Mouse (Mus musculus) megakaryocyte, embryonic 14.5 days (primary cell): ENCODE data around the gene D3Ertd254e. TPM values are rescaled to one million over a fixed set of nuclear protein-coding genes. Genes with fewer than 3 reads are reported as not detected.
"Not testable (repeated sequence)": the region's sequence is repeated elsewhere in the genome, so short reads cannot be mapped to it uniquely, and the experiment has no call there.

ENCODE experiments used
- H3K27me3 ChIP-seq: replicated peaks from 2 replicates; pipeline ENCODE3; 2012; ENCODE audit warnings: inconsistent platforms
- H3K36me3 ChIP-seq: replicated peaks from 2 replicates; pipeline ENCODE3; 2012; ENCODE audit warnings: low read length, inconsistent platforms, mixed read lengths
- H3K4me1 ChIP-seq: 2 replicates; pipeline ENCODE4 v1.6.1; 2012; ENCODE audit warnings: inconsistent platforms
- H3K4me3 ChIP-seq: replicated peaks from 2 replicates; pipeline ENCODE3; 2012; ENCODE audit warnings: moderate library complexity, mild to moderate bottlenecking, inconsistent platforms
- H3K9me3 ChIP-seq: 2 replicates; pipeline ENCODE4 v1.6.1; 2012; ENCODE audit warnings: inconsistent platforms
- FLI1 ChIP-seq: IDR thresholded peaks from 2 replicates; pipeline ENCODE4 v1.6.1; 2012; ENCODE audit warnings: low read length, inconsistent platforms, mixed read lengths
- GATA1 ChIP-seq: IDR thresholded peaks from 3 replicates; pipeline ENCODE4 v1.6.1; 2012; ENCODE audit warnings: mixed read lengths, low read length, inconsistent platforms, borderline replicate concordance
- polyA plus RNA-seq: library from polyadenylated mRNA; stranded (reverse); fragments of >175 nt; gene quantifications from 2 replicates; pipeline ENCODE4 v1.2.3, GENCODE M21; 2012; ENCODE audit warnings: low replicate concordance; ENCODE audit not compliant: insufficient read depth

D3Ertd254e gene
- polyA plus RNA-seq, result 0.28 TPM in 1 of 2 replicates, not detected in the other

GRCm38 (mm10) chr3:36150934-36151686, at the start of gene D3Ertd254e:
TSS of gene D3Ertd254e (plus strand) at chr3:36151017.
- no peaks in the 10 kb centered on the region for H3K9me3 ChIP-seq
- no peaks in the 10 kb centered on the region for H3K27me3 ChIP-seq

GRCm38 (mm10) chr3:36116076-36116475, 34.7 kb upstream of the D3Ertd254e start:
- H3K27me3 ChIP-seq, result no peaks in the 10 kb centered on the region
- H3K4me1 ChIP-seq, result no peaks in the 10 kb centered on the region
- no peak overlapping the region for H3K4me3 ChIP-seq
- H3K9me3 ChIP-seq, result no peaks in the 10 kb centered on the region
- TF ChIP-seq GATA1 (no peak), FLI1 (no peak)
- H3K36me3 ChIP-seq, result no peaks in the 10 kb centered on the region

More at GRCm38 (mm10) chr3:36150934-36151686, at the start of gene D3Ertd254e:
- Histone ChIP-seq H3K4me1 (peaks cover 34% of the 10 kb centered on the region), H3K36me3 (peaks cover 11% of the 10 kb centered on the region), H3K4me3 (peak within 1 kb of the TSS; percentile 100)
- TF ChIP-seq FLI1, result 0 out of 2 replicates have a peak, but pooled peaks have one; percentile 27
- no peak for TF ChIP-seq GATA1

- H3K4me1 ChIP-seq, result no peaks in the 10 kb centered on the region
- peaks cover 15% of the 10 kb centered on the region for H3K9me3 ChIP-seq
- H3K27me3 ChIP-seq, result no peaks in the 10 kb centered on the region
- H3K4me3 ChIP-seq, result no peak overlapping the region
- H3K36me3 ChIP-seq, result no peaks in the 10 kb centered on the region
- TF ChIP-seq FLI1 (no peak), GATA1 (no peak)
Observed at GRCm38 (mm10) chr3:36119684-36120548, 30.9 kb upstream of the D3Ertd254e start.

- H3K27me3 ChIP-seq, H3K4me3 ChIP-seq, H3K36me3 ChIP-seq, H3K4me1 ChIP-seq: not testable (repeated sequence)
- H3K9me3 ChIP-seq, result peaks cover 22% of the 10 kb centered on the region
Observed at GRCm38 (mm10) chr3:36126176-36126575, 24.6 kb upstream of the D3Ertd254e start.

- no peaks in the 10 kb centered on the region for H3K36me3 ChIP-seq
- no peak for TF ChIP-seq FLI1
- no peak for TF ChIP-seq GATA1
- no peak overlapping the region for H3K4me3 ChIP-seq
- H3K9me3 ChIP-seq, result peaks cover 2% of the 10 kb centered on the region; the same call in 1 of the 2 replicates
- H3K4me1 ChIP-seq, result no peaks in the 10 kb centered on the region
- H3K27me3 ChIP-seq, result no peaks in the 10 kb centered on the region
Observed at GRCm38 (mm10) chr3:36136152-36136551, 14.7 kb upstream of the D3Ertd254e start.

- no peak for TF ChIP-seq FLI1
- TF ChIP-seq GATA1, result no peak
- no peaks in the 10 kb centered on the region for H3K36me3 ChIP-seq
- H3K9me3 ChIP-seq, result peaks cover 3% of the 10 kb centered on the region; the same call in 1 of the 2 replicates
- H3K4me3 ChIP-seq, result no peak overlapping the region
- no peaks in the 10 kb centered on the region for H3K27me3 ChIP-seq
- no peaks in the 10 kb centered on the region for H3K4me1 ChIP-seq
Observed at GRCm38 (mm10) chr3:36137560-36137959, 13.3 kb upstream of the D3Ertd254e start.

GRCm38 (mm10) chr3:36138171-36138660, 12.6 kb upstream of the D3Ertd254e start:
- no peaks in the 10 kb centered on the region for H3K27me3 ChIP-seq
- no peaks in the 10 kb centered on the region for H3K36me3 ChIP-seq
- no peaks in the 10 kb centered on the region for H3K4me1 ChIP-seq
- H3K4me3 ChIP-seq, result no peak overlapping the region
- TF ChIP-seq FLI1, result no peak
- TF ChIP-seq GATA1, result no peak
- peaks cover 3% of the 10 kb centered on the region; the same call in 1 of the 2 replicates for H3K9me3 ChIP-seq

- TF ChIP-seq FLI1, result no peak
- TF ChIP-seq GATA1, result no peak
- no peaks in the 10 kb centered on the region for H3K27me3 ChIP-seq
- H3K36me3 ChIP-seq, result no peaks in the 10 kb centered on the region
- H3K9me3 ChIP-seq, result peaks cover 3% of the 10 kb centered on the region; the same call in 1 of the 2 replicates
- H3K4me3 ChIP-seq, result no peak overlapping the region
- H3K4me1 ChIP-seq, result no peaks in the 10 kb centered on the region
Observed at GRCm38 (mm10) chr3:36138996-36139395, 11.8 kb upstream of the D3Ertd254e start.

GRCm38 (mm10) chr3:36150537-36150933, 282 bp upstream of the D3Ertd254e start:
- TF ChIP-seq FLI1, result no peak
- no peak for TF ChIP-seq GATA1
- Histone ChIP-seq H3K27me3 (no peaks in the 10 kb centered on the region), H3K4me3 (peak overlapping the region; percentile 100), H3K4me1 (peaks cover 33% of the 10 kb centered on the region), H3K9me3 (no peaks in the 10 kb centered on the region), H3K36me3 (peaks cover 10% of the 10 kb centered on the region)

- Histone ChIP-seq H3K27me3 (no peaks in the 10 kb centered on the region), H3K36me3 (peaks cover 32% of the 10 kb centered on the region), H3K4me1 (peaks cover 34% of the 10 kb centered on the region), H3K4me3 (no peak overlapping the region), H3K9me3 (peaks cover 9% of the 10 kb centered on the region)
- TF ChIP-seq FLI1 (no peak), GATA1 (no peak)
Observed at GRCm38 (mm10) chr3:36155268-36155667, 4.5 kb downstream of the D3Ertd254e start.
